Mouse (Mus musculus): Measurements from ENCODE around the gene Iqch. TPM values are rescaled to one million over a fixed set of nuclear protein-coding genes. Genes with fewer than 3 reads are reported as not detected.

Gene Iqch
- polyA plus RNA-seq, 1 experiment: 0.06 TPM

DNA sequence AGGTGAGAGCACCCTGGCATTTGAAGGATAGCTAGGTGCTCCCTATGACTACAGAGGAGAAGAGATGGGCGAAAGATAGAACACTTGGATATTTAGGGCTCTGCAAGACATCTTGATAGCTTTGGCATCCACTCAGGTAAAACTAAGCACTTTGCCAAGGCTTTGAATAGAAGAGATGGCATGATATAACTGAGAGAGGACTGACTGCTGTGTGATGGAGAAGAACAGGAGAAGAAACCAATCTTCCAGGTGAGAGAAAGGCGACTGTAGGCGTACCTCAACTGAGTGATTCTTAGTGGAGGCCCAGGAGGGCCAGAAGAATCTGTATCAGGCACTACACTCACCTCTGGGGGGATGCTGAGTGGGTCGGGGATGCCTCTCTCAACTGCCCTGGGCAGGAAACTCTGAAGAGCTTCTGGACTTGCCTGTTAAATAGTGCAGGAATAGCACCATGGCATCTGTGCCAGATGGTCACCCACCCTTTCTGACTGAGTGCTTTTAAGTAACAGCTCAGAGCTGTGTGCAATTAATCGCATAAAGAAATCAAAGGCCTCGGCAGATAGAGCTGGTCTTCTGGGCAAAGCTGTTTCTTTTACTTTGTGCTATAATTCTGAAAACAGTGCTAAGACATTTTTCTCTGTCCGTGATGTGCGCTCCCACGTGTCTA is 22.9 kb upstream of the Iqch start:
- Histone ChIP-seq H3K27ac (ENCODE audit: insufficient read depth, low read depth, low read length) (no peak overlapping the region), H3K4me1 (ENCODE audit: control insufficient read depth, insufficient read depth, low read length) (no peaks in the 10 kb centered on the region), H3K4me3 (ENCODE audit: insufficient read depth, low read depth, low read length) (no peak overlapping the region), H3K36me3 (ENCODE audit: control insufficient read depth, insufficient read depth, low read length) (no peaks in the 10 kb centered on the region), H3K27me3 (replicated peaks; ENCODE audit: control insufficient read depth, insufficient read depth, low read length) (no peaks in the 10 kb centered on the region)
- 91% methylated on average over 9 of the region's 9 CpGs for WGBS
- no peak for DNase-seq
- no peak for TF ChIP-seq POLR2A (IDR thresholded peaks at IDR 0.05; ENCODE audit: low read depth, low read length)
- no peak for TF ChIP-seq CTCF (conservative IDR thresholded peaks at IDR 0.05; ENCODE audit: insufficient read depth, insufficient read length, low read depth, low read length)

DNA sequence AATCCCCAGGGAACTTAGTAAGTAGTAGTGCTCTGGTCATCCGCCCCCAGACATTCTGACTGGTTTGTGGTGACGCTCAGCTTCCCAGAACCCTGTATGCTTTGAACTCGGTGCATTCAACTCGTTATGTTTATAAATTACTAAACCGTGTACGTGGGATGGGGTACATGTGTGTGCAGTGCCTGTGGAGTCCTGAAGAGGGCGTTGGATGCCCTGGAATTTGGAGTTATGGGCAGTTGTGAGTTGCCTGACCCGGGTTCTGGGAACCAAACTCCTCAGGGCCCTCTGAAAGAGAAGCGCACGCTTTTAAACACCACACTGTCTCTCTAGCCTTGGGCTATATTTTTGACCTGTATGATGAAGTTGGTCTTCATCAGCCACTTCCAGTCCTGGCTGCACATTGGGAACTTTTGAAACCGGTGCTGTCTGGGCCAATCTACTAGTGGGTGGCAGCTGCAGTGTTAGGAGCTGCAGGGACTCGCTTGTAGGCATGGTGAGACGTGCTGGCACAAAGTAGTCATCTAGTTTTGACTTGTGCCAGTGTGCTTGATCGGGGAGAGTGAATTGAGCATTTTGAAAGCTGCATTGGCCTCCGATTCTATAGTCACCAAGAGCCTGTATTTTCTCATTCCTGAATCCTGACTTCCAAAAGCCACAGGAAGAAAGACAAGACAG is 21.7 kb upstream of the Iqch start:
- no peak for DNase-seq
- H3K36me3 ChIP-seq (ENCODE audit: control insufficient read depth, insufficient read depth, low read length): no peaks in the 10 kb centered on the region
- no peak overlapping the region for H3K27ac ChIP-seq (ENCODE audit: insufficient read depth, low read depth, low read length)
- H3K27me3 ChIP-seq (replicated peaks; ENCODE audit: control insufficient read depth, insufficient read depth, low read length): no peaks in the 10 kb centered on the region
- no peak overlapping the region for H3K4me3 ChIP-seq (ENCODE audit: insufficient read depth, low read depth, low read length)
- 83% methylated on average over 15 of the region's 15 CpGs for WGBS
- no peak for TF ChIP-seq POLR2A (IDR thresholded peaks at IDR 0.05; ENCODE audit: low read depth, low read length)
- 0 out of 2 replicates have a peak, but pooled peaks have one; percentile 7 for TF ChIP-seq CTCF (conservative IDR thresholded peaks at IDR 0.05; ENCODE audit: insufficient read depth, insufficient read length, low read depth, low read length)
- no peaks in the 10 kb centered on the region for H3K4me1 ChIP-seq (ENCODE audit: control insufficient read depth, insufficient read depth, low read length)

DNA sequence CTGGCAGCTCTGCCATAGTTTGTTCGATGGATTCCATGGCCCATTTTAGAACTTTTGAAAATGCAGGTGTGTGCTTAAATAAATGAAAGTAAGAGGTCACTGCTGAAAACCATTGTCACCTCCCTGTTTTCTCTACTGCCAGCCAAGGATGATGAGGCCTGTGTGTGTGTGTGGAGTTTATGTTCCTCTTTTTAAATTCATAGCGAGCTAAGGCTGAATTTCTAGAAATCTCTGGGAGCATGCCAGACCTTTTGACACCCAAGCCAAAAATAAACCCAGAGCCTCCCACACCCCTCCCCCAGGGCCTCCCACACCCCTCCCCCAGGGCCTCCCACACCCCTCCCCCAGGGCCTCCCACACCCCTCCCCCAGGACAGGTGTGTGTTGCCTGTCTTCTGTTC is 15.7 kb upstream of the Iqch start:
- 83% methylated on average over 2 of the region's 2 CpGs for WGBS
- H3K27ac ChIP-seq (ENCODE audit: insufficient read depth, low read depth, low read length): no peak overlapping the region

DNA sequence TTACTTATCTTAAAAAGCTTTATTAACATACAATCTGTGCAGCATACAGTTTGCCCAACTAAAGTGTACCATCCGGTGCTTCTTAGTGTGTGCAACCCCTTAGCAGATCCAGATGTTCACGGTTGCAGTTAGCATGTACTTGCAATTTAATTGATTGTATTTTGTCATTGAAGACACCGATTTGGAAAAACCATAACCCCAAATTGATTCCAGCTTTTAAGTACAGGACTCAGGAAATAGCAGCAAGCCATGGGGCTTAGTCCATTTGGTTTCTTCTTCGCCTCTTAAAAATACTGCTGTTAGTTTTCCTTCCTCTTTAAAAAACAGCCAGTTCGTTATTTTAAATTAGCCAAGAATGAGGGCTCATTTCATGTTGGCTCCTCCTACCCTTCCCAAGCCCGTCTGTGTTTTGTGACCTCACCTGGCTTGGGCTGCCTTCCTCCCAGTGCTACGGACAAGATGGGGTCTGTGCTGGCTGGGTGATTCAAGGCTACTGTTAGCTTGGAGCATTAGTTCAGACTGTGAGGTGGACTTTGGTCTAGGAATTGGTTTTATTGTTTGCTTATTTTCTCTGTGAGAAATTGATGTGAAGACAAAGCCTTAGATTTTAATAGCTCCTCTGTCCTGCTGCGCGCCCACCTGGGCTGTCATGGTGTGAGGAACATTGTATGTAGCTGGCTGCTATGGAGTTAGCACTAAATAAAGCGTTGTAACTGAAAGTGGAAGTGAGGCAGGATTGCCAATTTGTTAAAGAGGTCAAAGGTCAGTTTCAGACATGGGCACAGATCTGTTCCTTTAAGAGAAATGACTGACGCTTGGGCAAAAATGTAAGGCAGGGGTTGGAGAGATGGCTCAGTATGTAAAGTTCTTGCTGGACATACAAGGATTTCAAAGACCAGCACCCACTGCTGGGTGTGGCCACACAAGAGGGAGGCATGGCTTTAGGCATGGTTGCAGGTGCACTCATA is 12.0 kb upstream of the Iqch start:
- peak; percentile 23 for DNase-seq
- no peaks in the 10 kb centered on the region for H3K27me3 ChIP-seq (replicated peaks; ENCODE audit: control insufficient read depth, insufficient read depth, low read length)
- no peak overlapping the region for H3K27ac ChIP-seq (ENCODE audit: insufficient read depth, low read depth, low read length)
- no peak for TF ChIP-seq CTCF (conservative IDR thresholded peaks at IDR 0.05; ENCODE audit: insufficient read depth, insufficient read length, low read depth, low read length)
- TF ChIP-seq POLR2A (IDR thresholded peaks at IDR 0.05; ENCODE audit: low read depth, low read length): no peak
- WGBS: 65% methylated on average over 11 of the region's 11 CpGs
- H3K4me3 ChIP-seq (ENCODE audit: insufficient read depth, low read depth, low read length): no peak overlapping the region
- no peaks in the 10 kb centered on the region for H3K36me3 ChIP-seq (ENCODE audit: control insufficient read depth, insufficient read depth, low read length)
- H3K4me1 ChIP-seq (ENCODE audit: control insufficient read depth, insufficient read depth, low read length): peaks cover 33% of the 10 kb centered on the region

More for the DNA sequence above, 15.7 kb upstream of the Iqch start:
- Histone ChIP-seq H3K27me3 (replicated peaks; ENCODE audit: control insufficient read depth, insufficient read depth, low read length) (no peaks in the 10 kb centered on the region), H3K36me3 (ENCODE audit: control insufficient read depth, insufficient read depth, low read length) (no peaks in the 10 kb centered on the region), H3K4me3 (ENCODE audit: insufficient read depth, low read depth, low read length) (no peak overlapping the region), H3K4me1 (ENCODE audit: control insufficient read depth, insufficient read depth, low read length) (peaks cover 9% of the 10 kb centered on the region)
- TF ChIP-seq POLR2A (IDR thresholded peaks at IDR 0.05; ENCODE audit: low read depth, low read length) (no peak), CTCF (conservative IDR thresholded peaks at IDR 0.05; ENCODE audit: insufficient read depth, insufficient read length, low read depth, low read length) (no peak)
- DNase-seq: no peak

DNA sequence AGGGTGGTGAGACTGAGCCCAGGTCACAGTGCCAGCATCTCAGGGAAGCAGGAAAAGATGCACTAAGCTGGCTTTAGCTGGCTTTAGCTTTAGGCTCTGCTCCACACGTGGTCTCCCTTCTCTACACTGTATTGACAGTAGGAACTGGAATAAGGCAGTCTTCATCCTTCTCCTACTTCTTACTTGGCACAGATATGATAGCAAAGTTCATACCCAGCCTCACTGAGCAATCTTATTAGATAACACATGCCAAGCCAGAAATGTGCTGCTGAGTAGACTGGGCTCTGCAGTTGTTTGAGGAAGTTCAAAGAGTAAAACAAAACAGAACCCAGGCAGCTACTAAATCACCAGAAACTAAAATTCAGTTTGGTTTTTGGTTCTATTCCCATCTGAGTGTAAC is 11.3 kb upstream of the Iqch start:
- Histone ChIP-seq H3K27me3 (replicated peaks; ENCODE audit: control insufficient read depth, insufficient read depth, low read length) (no peaks in the 10 kb centered on the region), H3K36me3 (ENCODE audit: control insufficient read depth, insufficient read depth, low read length) (no peaks in the 10 kb centered on the region), H3K4me1 (ENCODE audit: control insufficient read depth, insufficient read depth, low read length) (peaks cover 38% of the 10 kb centered on the region), H3K27ac (ENCODE audit: insufficient read depth, low read depth, low read length) (peak overlapping the region; percentile 34; the same call in 1 of the 2 replicates), H3K4me3 (ENCODE audit: insufficient read depth, low read depth, low read length) (no peak overlapping the region)
- no peak for TF ChIP-seq CTCF (conservative IDR thresholded peaks at IDR 0.05; ENCODE audit: insufficient read depth, insufficient read length, low read depth, low read length)
- no peak for TF ChIP-seq POLR2A (IDR thresholded peaks at IDR 0.05; ENCODE audit: low read depth, low read length)
- 7% methylated on average over 1 of the region's 1 CpGs for WGBS
- DNase-seq: peak; percentile 62

DNA sequence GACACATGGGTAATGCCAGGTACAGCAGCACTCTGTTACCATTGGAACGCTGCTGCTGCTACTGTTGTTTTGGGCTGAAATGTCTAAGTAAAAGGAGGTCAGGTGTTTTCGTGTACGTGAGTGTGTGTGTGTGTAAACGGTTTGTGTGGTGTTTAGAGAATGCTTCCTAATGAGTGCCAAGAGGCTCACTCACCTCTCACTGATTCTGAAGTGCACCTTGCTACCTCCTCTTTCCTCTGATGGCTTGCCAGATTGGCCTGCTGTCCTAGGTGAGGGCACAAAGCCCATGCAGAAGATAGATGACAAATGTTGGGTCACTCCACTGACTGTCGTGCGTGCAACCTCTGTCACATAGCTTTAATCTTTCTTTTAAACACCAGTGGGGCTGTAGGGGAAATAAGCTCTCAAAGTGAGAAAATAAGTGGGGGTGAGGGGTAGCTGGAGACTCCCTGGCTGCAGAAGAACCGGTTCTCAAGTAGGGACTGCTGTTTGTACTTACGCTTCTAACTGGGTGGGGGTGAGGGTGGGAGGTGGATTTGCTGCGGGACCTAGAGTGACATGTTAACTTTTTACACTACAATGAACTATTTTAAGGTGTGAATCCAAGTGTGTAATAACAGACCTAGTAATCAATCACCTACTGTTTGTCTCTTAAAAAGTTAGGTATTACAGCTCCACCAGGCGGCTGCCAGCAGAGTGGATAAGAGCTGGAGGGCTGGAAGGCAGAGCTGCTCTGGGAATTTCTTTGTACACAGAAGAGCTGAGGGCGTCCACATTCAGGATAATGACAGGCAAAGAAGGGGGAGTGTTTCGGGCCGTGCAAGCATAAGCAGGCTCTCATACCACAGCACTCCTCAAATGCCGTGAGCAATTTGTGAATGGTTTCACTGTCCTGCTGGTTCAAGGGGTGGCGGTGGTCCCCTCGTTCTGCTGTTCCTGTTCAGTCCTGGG is 10.5 kb upstream of the Iqch start:
- DNase-seq: peak; percentile 29
- peak; percentile 47 for TF ChIP-seq CTCF (conservative IDR thresholded peaks at IDR 0.05; ENCODE audit: insufficient read depth, insufficient read length, low read depth, low read length)
- no peak for TF ChIP-seq POLR2A (IDR thresholded peaks at IDR 0.05; ENCODE audit: low read depth, low read length)
- Histone ChIP-seq H3K4me1 (ENCODE audit: control insufficient read depth, insufficient read depth, low read length) (peaks cover 38% of the 10 kb centered on the region), H3K4me3 (ENCODE audit: insufficient read depth, low read depth, low read length) (no peak overlapping the region), H3K27ac (ENCODE audit: insufficient read depth, low read depth, low read length) (peak overlapping the region; percentile 34; the same call in 1 of the 2 replicates), H3K27me3 (replicated peaks; ENCODE audit: control insufficient read depth, insufficient read depth, low read length) (no peaks in the 10 kb centered on the region), H3K36me3 (ENCODE audit: control insufficient read depth, insufficient read depth, low read length) (no peaks in the 10 kb centered on the region)
- 36% methylated on average over 16 of the region's 16 CpGs for WGBS

Data from kidney, adult 2 months (tissue).